Mouse (Mus musculus) embryonic facial prominence, embryonic 11.5 days (tissue): ENCODE data around the gene Cog1. TPM values are rescaled to one million over a fixed set of nuclear protein-coding genes. Genes with fewer than 3 reads are reported as not detected.

ENCODE experiments used
- ATAC-seq: fragments of 200-750 bp; cut with Nextera tagmentation; replicated peaks from 2 replicates; pipeline ENCODE4 v1.8.0; 2017; ENCODE audit warnings: low read depth; ENCODE audit not compliant: insufficient number of reproducible peaks, low FRiP score, low TSS enrichment
- DNase-seq: peaks from one replicate; pipeline ENCODE4 v3.0.0-alpha.2; 2015; ENCODE audit warnings: low spot score
- H3K27ac ChIP-seq: fragments of 300-500 bp; sonication (generic); replicated peaks from 2 replicates; pipeline ENCODE4 v1.5.1; 2014; ENCODE audit warnings: mild to moderate bottlenecking, low read depth, low read length, control low read depth
- H3K27me3 ChIP-seq: fragments of 300-500 bp; sonication (generic); 2 replicates; pipeline ENCODE4 v1.6.1; 2014; ENCODE audit warnings: mild to moderate bottlenecking, low read length, moderate library complexity, mixed read lengths; ENCODE audit not compliant: control insufficient read depth, insufficient read depth
- H3K36me3 ChIP-seq: fragments of 300-500 bp; sonication (generic); replicated peaks from 2 replicates; pipeline ENCODE4 v1.6.1; 2014; ENCODE audit warnings: low read depth, mild to moderate bottlenecking, low read length, moderate library complexity, mixed read lengths; ENCODE audit not compliant: control insufficient read depth, insufficient read depth
- H3K4me1 ChIP-seq: fragments of 300-500 bp; sonication (generic); 2 replicates; pipeline ENCODE4 v1.6.1; 2014; ENCODE audit warnings: low read length, mixed read lengths; ENCODE audit not compliant: control insufficient read depth, insufficient read depth
- H3K4me2 ChIP-seq: fragments of 300-500 bp; sonication (generic); 2 replicates; pipeline ENCODE4 v1.6.1; 2014; ENCODE audit warnings: low read depth, mild to moderate bottlenecking, control low read depth, low read length, moderate library complexity
- H3K4me3 ChIP-seq: fragments of 300-500 bp; sonication (generic); 2 replicates; pipeline ENCODE4 v1.5.1; 2014; ENCODE audit warnings: low read depth, low read length, control low read depth
- H3K9ac ChIP-seq: fragments of 300-500 bp; sonication (generic); replicated peaks from 2 replicates; pipeline ENCODE4 v1.6.1; 2014; ENCODE audit warnings: mild to moderate bottlenecking, control low read depth, low read length
- H3K9me3 ChIP-seq: fragments of 300-500 bp; sonication (generic); replicated peaks from 2 replicates; pipeline ENCODE4 v1.6.1; 2016; ENCODE audit warnings: mild to moderate bottlenecking, low read length, inconsistent platforms, mixed read lengths; ENCODE audit not compliant: control insufficient read depth
- WGBS: fragments of 180-500 bp; shearing (Covaris S2); extraction: QIAGEN DNeasy Blood & Tissue Kit; methylation state at CpG from one replicate; pipeline ENCODE4 v1.1.7; 2014; 5-methylcytosine and 5-hydroxymethylcytosine counted together
- polyA plus RNA-seq: library from polyadenylated mRNA; unstranded; fragments of >200 nt; fragmentation: Nextera tagmentation; extraction: Ambion mirVana; gene quantifications from 2 replicates; pipeline ENCODE4 v1.2.1, GENCODE M21; 2014

Cog1 gene
- polyA plus RNA-seq, 1 experiment from 2014 or later: 26.1 TPM

GRCm38 (mm10) chr11:113661835-113662351 lies 12.9 kb downstream of the Cog1 start:
- Histone ChIP-seq H3K27ac (no peak overlapping the region), H3K4me2 (no peak overlapping the region), H3K36me3 (peaks cover 8% of the 10 kb centered on the region), H3K9ac (no peak overlapping the region), H3K4me1 (no peaks in the 10 kb centered on the region), H3K27me3 (no peaks in the 10 kb centered on the region), H3K9me3 (no peaks in the 10 kb centered on the region), H3K4me3 (no peak overlapping the region)
- DNase-seq: no peak
- 92% methylated on average over 18 of the region's 18 CpGs for WGBS
- no peak for ATAC-seq

DNA sequence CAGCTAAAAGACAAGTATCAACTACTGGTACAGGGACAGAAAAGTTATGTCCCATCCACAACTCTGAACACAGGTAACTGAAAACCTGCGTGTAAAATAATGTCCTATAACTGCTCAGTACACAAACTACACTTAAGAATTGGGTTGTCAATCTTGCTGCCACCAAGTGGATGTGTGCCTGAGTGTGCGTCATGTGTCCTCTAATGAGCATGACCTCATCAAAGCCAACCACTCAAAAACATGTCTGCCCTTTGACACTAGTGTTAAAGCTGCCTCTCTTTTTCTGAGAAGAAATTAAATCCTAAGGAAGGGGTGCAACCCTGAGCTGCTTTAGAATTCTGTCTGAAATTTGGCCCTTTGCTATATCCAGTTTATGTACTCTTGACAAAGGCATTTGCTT lies 15.3 kb downstream of the Cog1 start:
- peaks cover 5% of the 10 kb centered on the region for H3K36me3 ChIP-seq
- no peak for ATAC-seq
- DNase-seq: no peak
- no peaks in the 10 kb centered on the region for H3K4me1 ChIP-seq
- H3K4me3 ChIP-seq: no peak overlapping the region
- H3K27me3 ChIP-seq: no peaks in the 10 kb centered on the region
- no peak overlapping the region for H3K27ac ChIP-seq
- no peaks in the 10 kb centered on the region for H3K9me3 ChIP-seq
- H3K4me2 ChIP-seq: no peak overlapping the region
- no peak overlapping the region for H3K9ac ChIP-seq
- 73% methylated on average over 2 of the region's 2 CpGs for WGBS

DNA sequence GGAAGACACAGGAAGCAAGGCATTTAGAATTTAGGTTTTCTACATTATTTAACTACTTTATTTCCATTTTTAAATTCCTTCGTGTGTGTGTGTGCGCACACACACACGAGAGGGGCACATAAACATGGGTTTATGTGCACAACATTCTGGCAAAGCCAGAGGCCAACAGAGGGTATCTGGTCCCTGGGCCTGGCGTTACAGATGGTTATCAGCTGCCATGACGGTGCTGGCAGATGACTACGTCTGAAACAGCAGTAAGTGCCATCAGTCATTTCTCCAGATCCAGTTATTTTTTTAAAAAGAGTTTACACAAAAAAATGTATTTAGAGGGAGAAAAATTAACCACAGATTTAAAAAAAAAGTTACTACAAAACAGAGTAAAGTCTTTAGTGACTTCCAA lies 17.2 kb downstream of the Cog1 start:
- no peak for ATAC-seq
- H3K36me3 ChIP-seq: peaks cover 3% of the 10 kb centered on the region
- no peaks in the 10 kb centered on the region for H3K27me3 ChIP-seq
- no peaks in the 10 kb centered on the region for H3K9me3 ChIP-seq
- H3K27ac ChIP-seq: no peak overlapping the region
- no peak overlapping the region for H3K4me3 ChIP-seq
- DNase-seq: no peak
- H3K9ac ChIP-seq: no peak overlapping the region
- no peaks in the 10 kb centered on the region for H3K4me1 ChIP-seq
- H3K4me2 ChIP-seq: no peak overlapping the region
- 86% methylated on average over 6 of the region's 6 CpGs for WGBS

- 58% methylated on average over 10 of the region's 10 CpGs for WGBS
- no peak for ATAC-seq
- H3K4me3 ChIP-seq: no peak overlapping the region
- H3K9ac ChIP-seq: no peak overlapping the region
- peaks cover 3% of the 10 kb centered on the region for H3K36me3 ChIP-seq
- H3K27ac ChIP-seq: no peak overlapping the region
- H3K9me3 ChIP-seq: no peaks in the 10 kb centered on the region
- H3K4me2 ChIP-seq: no peak overlapping the region
- no peaks in the 10 kb centered on the region for H3K4me1 ChIP-seq
- no peaks in the 10 kb centered on the region for H3K27me3 ChIP-seq
- DNase-seq: no peak
These were observed 17.7 kb downstream of the Cog1 start for GRCm38 (mm10) chr11:113666648-113667047.

DNA sequence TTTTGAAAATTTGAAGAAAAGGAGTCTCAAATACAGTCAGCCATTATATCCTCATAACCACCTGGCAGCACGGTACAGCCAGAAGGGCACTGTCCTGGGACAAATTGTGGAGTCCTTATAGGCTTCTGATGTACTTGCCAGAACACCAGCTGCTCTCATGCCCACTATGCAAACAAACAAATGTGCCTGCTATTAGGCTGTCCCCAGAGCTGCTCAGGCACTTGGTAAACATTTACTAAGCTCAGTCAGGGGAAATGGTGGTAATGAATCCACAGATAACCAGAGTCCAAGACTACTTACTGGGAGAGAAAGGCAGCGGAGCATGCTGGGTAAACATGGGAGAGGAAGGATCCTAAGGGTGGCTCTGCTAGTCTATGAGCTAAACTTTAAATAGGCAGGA lies 18.2 kb downstream of the Cog1 start:
- DNase-seq (no peak), ATAC-seq (no peak)
- H3K4me2 ChIP-seq: no peak overlapping the region
- no peak overlapping the region for H3K9ac ChIP-seq
- 85% methylated on average over 2 of the region's 2 CpGs for WGBS
- no peak overlapping the region for H3K27ac ChIP-seq
- H3K4me1 ChIP-seq: no peaks in the 10 kb centered on the region
- no peaks in the 10 kb centered on the region for H3K27me3 ChIP-seq
- H3K4me3 ChIP-seq: no peak overlapping the region
- no peaks in the 10 kb centered on the region; the same call in none of the 2 replicates for H3K36me3 ChIP-seq
- H3K9me3 ChIP-seq: no peaks in the 10 kb centered on the region

GRCm38 (mm10) chr11:113667704-113668103 lies 18.7 kb downstream of the Cog1 start:
- Histone ChIP-seq H3K4me2 (no peak overlapping the region), H3K9ac (no peak overlapping the region), H3K9me3 (no peaks in the 10 kb centered on the region), H3K4me3 (no peak overlapping the region), H3K36me3 (no peaks in the 10 kb centered on the region; the same call in none of the 2 replicates), H3K27me3 (no peaks in the 10 kb centered on the region), H3K4me1 (no peaks in the 10 kb centered on the region), H3K27ac (no peak overlapping the region)
- ATAC-seq (no peak), DNase-seq (no peak)
- 80% methylated on average over 4 of the region's 4 CpGs for WGBS

DNA sequence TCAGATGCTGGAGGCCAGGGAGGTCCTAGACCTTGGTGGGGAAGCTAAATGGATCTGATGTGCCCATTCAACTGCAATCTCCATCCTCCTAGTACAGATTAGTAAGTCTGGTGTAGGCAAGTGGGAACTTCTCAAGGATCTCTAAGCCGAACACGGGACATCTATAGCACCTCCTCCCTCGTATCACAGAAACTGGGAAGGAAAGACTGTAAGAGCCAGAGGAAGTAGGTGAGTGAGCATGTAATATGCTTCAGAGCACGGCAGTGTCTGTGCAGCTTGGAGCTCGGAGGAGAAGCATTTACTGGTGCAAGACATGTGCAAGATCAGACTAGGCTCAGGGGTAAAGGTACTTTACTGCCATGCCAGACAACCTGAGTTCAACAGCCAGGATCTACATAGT lies 19.9 kb downstream of the Cog1 start:
- WGBS: 91% methylated on average over 5 of the region's 5 CpGs
- Histone ChIP-seq H3K4me1 (no peaks in the 10 kb centered on the region), H3K27ac (no peak overlapping the region), H3K9me3 (no peaks in the 10 kb centered on the region), H3K27me3 (no peaks in the 10 kb centered on the region), H3K4me2 (no peak overlapping the region), H3K36me3 (no peaks in the 10 kb centered on the region; the same call in 1 of the 2 replicates), H3K4me3 (no peak overlapping the region), H3K9ac (no peak overlapping the region)
- ATAC-seq (no peak), DNase-seq (no peak)

DNA sequence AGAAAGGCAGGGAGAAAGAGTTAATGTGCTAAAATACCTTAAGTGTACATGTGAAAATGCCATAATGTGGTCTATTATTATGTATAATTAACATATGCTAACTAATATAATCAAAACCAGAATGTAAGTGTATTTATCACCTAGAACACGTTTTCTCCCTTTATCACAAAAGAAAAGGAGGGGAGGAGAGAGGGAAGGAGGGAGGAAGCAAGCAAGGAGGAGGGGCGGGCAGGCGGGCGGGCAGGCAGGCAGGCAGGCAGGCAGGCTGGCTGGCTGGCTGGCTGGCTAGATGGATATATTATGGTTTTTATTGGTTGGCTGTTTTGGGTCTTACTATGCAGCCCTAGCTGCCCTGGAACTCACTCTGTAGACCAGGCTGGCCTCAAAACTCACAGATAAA lies 20.7 kb downstream of the Cog1 start:
- ATAC-seq: no peak
- Histone ChIP-seq H3K27me3 (no peaks in the 10 kb centered on the region), H3K4me2 (no peak overlapping the region), H3K9ac (no peak overlapping the region), H3K4me3 (no peak overlapping the region), H3K27ac (no peak overlapping the region), H3K9me3 (no peaks in the 10 kb centered on the region), H3K4me1 (no peaks in the 10 kb centered on the region), H3K36me3 (no peaks in the 10 kb centered on the region; the same call in 1 of the 2 replicates)
- DNase-seq: no peak
- WGBS: 87% methylated on average over 4 of the region's 4 CpGs
